Mouse (Mus musculus): ENCODE data around the gene S100a4. TPM values are rescaled to one million over a fixed set of nuclear protein-coding genes. Genes with fewer than 3 reads are reported as not detected.

S100a4 gene
- polyA plus RNA-seq, 1 experiment from 2014 or later = 4.0 TPM

DNA sequence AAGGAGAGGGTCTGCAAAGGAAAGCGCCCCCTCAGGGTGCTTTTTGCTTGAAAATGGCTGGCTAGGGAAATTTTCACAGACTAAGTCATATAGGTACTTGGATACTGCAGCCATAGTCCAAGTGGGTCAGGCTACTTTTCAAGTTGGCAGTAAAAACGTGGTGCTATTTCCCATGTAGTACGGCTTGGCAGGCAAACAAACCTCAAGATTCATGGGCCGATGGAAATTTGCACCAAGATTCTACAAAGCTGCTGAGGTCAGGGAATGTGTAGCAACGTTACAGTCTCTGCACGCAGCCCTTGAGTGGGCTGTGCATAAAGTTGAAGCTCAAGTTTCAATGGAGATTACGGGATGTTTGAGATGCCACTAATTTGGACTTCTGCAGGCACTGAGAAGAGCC, 24.1 kb upstream of the S100a4 start:
- no peak for TF ChIP-seq EP300 (IDR thresholded peaks at IDR 0.05; ENCODE audit: low read depth)
- no peak for TF ChIP-seq CTCF (IDR thresholded peaks at IDR 0.05; ENCODE audit: low read depth)
- H3K9ac ChIP-seq (replicated peaks) = no peak overlapping the region
- no peak overlapping the region for H3K4me2 ChIP-seq (ENCODE audit: low read depth, low read length)
- H3K4me1 ChIP-seq (ENCODE audit: insufficient read depth) = no peaks in the 10 kb centered on the region
- no peak for DNase-seq
- ATAC-seq = no peak
- H3K9me3 ChIP-seq (ENCODE audit: low read length) = no peaks in the 10 kb centered on the region
- H3K27ac ChIP-seq (ENCODE audit: low read depth) = no peak overlapping the region
- H3K36me3 ChIP-seq (replicated peaks; ENCODE audit: insufficient read depth, low read length) = no peaks in the 10 kb centered on the region
- 73% methylated on average over 7 of the region's 7 CpGs for WGBS (ENCODE audit: insufficient replicate concordance)
- H3K27me3 ChIP-seq (ENCODE audit: insufficient read depth, low read length) = no peaks in the 10 kb centered on the region
- H3K4me3 ChIP-seq (ENCODE audit: low read depth, low read length) = no peak overlapping the region

DNA sequence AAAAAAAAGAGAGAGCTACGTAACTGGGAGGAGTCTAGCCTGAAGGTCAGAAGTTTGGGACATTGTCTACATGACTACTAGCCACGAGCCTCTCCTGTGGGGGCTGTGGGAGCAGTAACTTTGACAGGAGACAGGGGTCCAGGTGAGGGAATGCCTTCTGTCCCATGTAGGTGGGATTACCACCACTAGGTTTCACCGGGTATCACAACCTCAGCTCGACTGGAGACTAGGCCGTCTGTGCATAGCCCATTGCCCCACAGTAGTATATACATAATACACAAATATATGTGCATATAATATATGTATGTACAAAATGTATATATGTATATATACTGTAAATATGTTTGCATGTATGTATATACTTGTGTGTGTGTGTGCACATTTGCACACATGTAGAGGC, 22.4 kb upstream of the S100a4 start:
- Histone ChIP-seq H3K9me3 (ENCODE audit: low read length) (no peaks in the 10 kb centered on the region), H3K4me2 (ENCODE audit: low read depth, low read length) (no peak overlapping the region), H3K4me3 (ENCODE audit: low read depth, low read length) (no peak overlapping the region), H3K4me1 (ENCODE audit: insufficient read depth) (no peaks in the 10 kb centered on the region), H3K9ac (replicated peaks) (no peak overlapping the region), H3K27ac (ENCODE audit: low read depth) (no peak overlapping the region), H3K27me3 (ENCODE audit: insufficient read depth, low read length) (no peaks in the 10 kb centered on the region), H3K36me3 (replicated peaks; ENCODE audit: insufficient read depth, low read length) (no peaks in the 10 kb centered on the region)
- TF ChIP-seq EP300 (IDR thresholded peaks at IDR 0.05; ENCODE audit: low read depth) = no peak
- no peak for TF ChIP-seq CTCF (IDR thresholded peaks at IDR 0.05; ENCODE audit: low read depth)
- WGBS (ENCODE audit: insufficient replicate concordance) = 83% methylated on average over 5 of the region's 5 CpGs
- DNase-seq (no peak), ATAC-seq (no peak)

DNA sequence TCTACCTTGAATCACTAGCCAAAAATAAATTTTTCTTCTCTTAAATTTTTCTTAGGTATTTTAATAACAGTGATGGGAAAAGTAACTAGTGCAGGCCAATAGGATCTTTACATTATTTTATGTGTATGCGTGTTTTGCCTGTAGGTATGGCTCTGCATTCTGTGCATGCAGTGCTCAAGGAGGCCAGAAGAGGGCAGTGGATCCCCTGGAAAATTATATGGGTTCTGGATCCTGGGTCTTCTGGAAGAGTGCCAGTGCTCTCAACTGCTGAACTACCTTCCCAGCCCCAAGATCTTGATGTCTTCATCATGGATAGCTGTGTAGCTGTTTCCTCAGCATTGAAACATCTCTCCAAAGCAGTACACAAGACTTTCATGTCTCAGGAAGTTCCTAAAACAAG, 21.4 kb upstream of the S100a4 start:
- DNase-seq (no peak), ATAC-seq (no peak)
- no peaks in the 10 kb centered on the region for H3K36me3 ChIP-seq (replicated peaks; ENCODE audit: insufficient read depth, low read length)
- WGBS (ENCODE audit: insufficient replicate concordance) = 98% methylated on average over 1 of the region's 1 CpGs
- H3K27me3 ChIP-seq (ENCODE audit: insufficient read depth, low read length) = no peaks in the 10 kb centered on the region
- no peak overlapping the region for H3K4me2 ChIP-seq (ENCODE audit: low read depth, low read length)
- no peak overlapping the region for H3K4me3 ChIP-seq (ENCODE audit: low read depth, low read length)
- no peaks in the 10 kb centered on the region for H3K9me3 ChIP-seq (ENCODE audit: low read length)
- H3K9ac ChIP-seq (replicated peaks) = no peak overlapping the region
- TF ChIP-seq EP300 (IDR thresholded peaks at IDR 0.05; ENCODE audit: low read depth) (no peak), CTCF (IDR thresholded peaks at IDR 0.05; ENCODE audit: low read depth) (peak; percentile 49)
- no peaks in the 10 kb centered on the region for H3K4me1 ChIP-seq (ENCODE audit: insufficient read depth)
- no peak overlapping the region for H3K27ac ChIP-seq (ENCODE audit: low read depth)

DNA sequence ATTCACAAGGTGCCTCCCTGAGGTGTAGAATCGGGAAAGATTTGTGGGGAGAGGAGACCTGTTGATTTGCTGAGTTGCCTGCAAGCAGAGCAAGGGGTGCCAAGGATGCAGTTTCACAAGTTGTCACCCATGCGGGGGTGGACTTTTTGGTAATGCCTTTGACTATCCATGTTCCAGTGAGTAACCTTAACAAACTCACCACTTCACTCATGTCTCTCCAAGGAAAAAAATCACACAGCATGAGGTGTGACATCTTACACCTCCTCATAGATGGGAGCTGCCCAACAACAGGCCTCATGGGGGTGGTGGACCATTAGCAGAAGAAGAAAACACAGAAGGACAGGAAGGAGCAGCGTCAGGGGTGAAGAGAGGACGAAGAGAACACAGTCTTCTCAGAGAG, 21.0 kb upstream of the S100a4 start:
- H3K9ac ChIP-seq (replicated peaks) = no peak overlapping the region
- H3K9me3 ChIP-seq (ENCODE audit: low read length) = no peaks in the 10 kb centered on the region
- ATAC-seq (no peak), DNase-seq (no peak)
- H3K36me3 ChIP-seq (replicated peaks; ENCODE audit: insufficient read depth, low read length) = no peaks in the 10 kb centered on the region
- TF ChIP-seq EP300 (IDR thresholded peaks at IDR 0.05; ENCODE audit: low read depth) (no peak), CTCF (IDR thresholded peaks at IDR 0.05; ENCODE audit: low read depth) (no peak)
- H3K27ac ChIP-seq (ENCODE audit: low read depth) = no peak overlapping the region
- H3K4me2 ChIP-seq (ENCODE audit: low read depth, low read length) = no peak overlapping the region
- no peaks in the 10 kb centered on the region for H3K4me1 ChIP-seq (ENCODE audit: insufficient read depth)
- H3K4me3 ChIP-seq (ENCODE audit: low read depth, low read length) = no peak overlapping the region
- WGBS (ENCODE audit: insufficient replicate concordance) = 75% methylated on average over 4 of the region's 4 CpGs
- no peaks in the 10 kb centered on the region for H3K27me3 ChIP-seq (ENCODE audit: insufficient read depth, low read length)

DNA sequence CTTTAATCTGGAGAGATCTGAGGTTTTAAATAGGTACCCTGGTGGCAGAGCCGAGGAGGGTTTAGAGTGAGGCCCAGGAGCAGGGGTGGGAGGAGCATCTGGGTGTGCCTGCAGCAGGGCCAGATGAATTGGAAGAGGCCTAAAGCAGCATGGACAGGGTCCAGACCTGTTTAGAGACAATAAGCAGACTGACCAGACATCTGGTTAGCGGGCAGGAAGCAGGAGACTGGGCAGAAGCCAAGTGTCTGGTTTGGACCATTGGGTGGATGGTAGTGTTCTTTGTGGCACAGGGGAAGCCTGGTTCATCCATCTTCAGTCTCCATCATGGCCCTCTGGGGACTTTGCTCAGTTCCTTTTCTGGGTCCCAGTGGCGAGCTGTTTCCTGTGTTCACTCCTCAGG, 19.7 kb upstream of the S100a4 start:
- no peaks in the 10 kb centered on the region for H3K36me3 ChIP-seq (replicated peaks; ENCODE audit: insufficient read depth, low read length)
- no peak overlapping the region for H3K9ac ChIP-seq (replicated peaks)
- no peak for ATAC-seq
- no peak for DNase-seq
- H3K9me3 ChIP-seq (ENCODE audit: low read length) = no peaks in the 10 kb centered on the region
- TF ChIP-seq CTCF (IDR thresholded peaks at IDR 0.05; ENCODE audit: low read depth) = no peak
- TF ChIP-seq EP300 (IDR thresholded peaks at IDR 0.05; ENCODE audit: low read depth) = no peak
- WGBS (ENCODE audit: insufficient replicate concordance) = 42% methylated on average over 3 of the region's 3 CpGs
- no peak overlapping the region for H3K4me2 ChIP-seq (ENCODE audit: low read depth, low read length)
- H3K4me3 ChIP-seq (ENCODE audit: low read depth, low read length) = no peak overlapping the region
- H3K4me1 ChIP-seq (ENCODE audit: insufficient read depth) = peaks cover 8% of the 10 kb centered on the region; the same call in 1 of the 2 replicates
- H3K27me3 ChIP-seq (ENCODE audit: insufficient read depth, low read length) = no peaks in the 10 kb centered on the region
- H3K27ac ChIP-seq (ENCODE audit: low read depth) = no peak overlapping the region

DNA sequence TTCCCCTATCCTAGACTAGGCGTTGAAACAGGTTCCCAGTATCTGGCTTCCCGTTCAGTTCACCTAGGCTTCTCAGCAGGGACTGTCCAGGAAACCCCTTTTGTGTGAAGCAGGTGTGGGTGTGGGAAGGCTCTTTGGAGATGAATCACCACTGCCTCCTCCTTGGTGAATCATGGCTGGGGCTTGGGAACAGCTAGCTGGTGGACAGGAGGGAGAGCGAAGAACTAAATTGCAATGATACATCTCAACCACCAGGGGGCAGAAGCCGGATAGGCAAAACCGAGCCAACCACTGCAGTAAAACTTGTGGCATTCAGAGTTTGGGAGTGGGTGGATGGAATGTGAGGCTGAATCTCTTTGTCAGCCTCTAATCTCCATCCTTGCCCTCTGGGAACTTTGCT, 18.0 kb upstream of the S100a4 start:
- Histone ChIP-seq H3K4me1 (ENCODE audit: insufficient read depth) (peaks cover 10% of the 10 kb centered on the region; the same call in 1 of the 2 replicates), H3K4me2 (ENCODE audit: low read depth, low read length) (no peak overlapping the region), H3K4me3 (ENCODE audit: low read depth, low read length) (no peak overlapping the region), H3K9me3 (ENCODE audit: low read length) (no peaks in the 10 kb centered on the region), H3K27ac (ENCODE audit: low read depth) (no peak overlapping the region), H3K9ac (replicated peaks) (no peak overlapping the region), H3K36me3 (replicated peaks; ENCODE audit: insufficient read depth, low read length) (no peaks in the 10 kb centered on the region), H3K27me3 (ENCODE audit: insufficient read depth, low read length) (no peaks in the 10 kb centered on the region)
- TF ChIP-seq CTCF (IDR thresholded peaks at IDR 0.05; ENCODE audit: low read depth) (peak; percentile 90), EP300 (IDR thresholded peaks at IDR 0.05; ENCODE audit: low read depth) (no peak)
- DNase-seq (peak; percentile 57), ATAC-seq (0 out of 2 replicates have a peak, but pooled peaks have one; percentile 28)
- WGBS (ENCODE audit: insufficient replicate concordance) = 27% methylated on average over 5 of the region's 5 CpGs

All from liver, postnatal 0 days (tissue).